Mouse (Mus musculus): Measurements from ENCODE around the gene Leap2. TPM values are rescaled to one million over a fixed set of nuclear protein-coding genes. Genes with fewer than 3 reads are reported as not detected.
"Not testable (repeated sequence)": the region's sequence is repeated elsewhere in the genome, so short reads cannot be mapped to it uniquely, and the experiment has no call there.

Gene Leap2
- total RNA-seq, 2 experiments from 2014 or later: not detected

GRCm38 (mm10) chr11:53430670-53431346 is 7.8 kb upstream of the Leap2 start, which contains the start of the genes Uqcrq and Gdf9:
Uqcrq (minus strand) TSS chr11:53430831.
Gdf9 (plus strand) TSS chr11:53431023.
- Histone ChIP-seq H3K4me3 (peak within 1 kb of the TSS; percentile 96), H3K27ac (peak within 1 kb of the TSS; percentile 94)
- peak; percentile 96 to 99 for DNase-seq (ENCODE audit: low spot score in 2 of 2)
- TF ChIP-seq CTCF (conservative IDR thresholded peaks at IDR 0.05): no peak

- no peak for TF ChIP-seq CTCF (conservative IDR thresholded peaks at IDR 0.05)
- Histone ChIP-seq H3K4me3 (peak overlapping the region; percentile 96), H3K27ac (peak overlapping the region; percentile 94)
- DNase-seq (ENCODE audit: low spot score in 2 of 2): no peak
These were observed 7.3 kb upstream of the Leap2 start for GRCm38 (mm10) chr11:53430300-53430669.

GRCm38 (mm10) chr11:53429182-53429581 is 6.2 kb upstream of the Leap2 start:
- H3K27ac ChIP-seq: 0 out of 2 replicates have a peak overlapping the region, but pooled peaks have one; percentile 94
- H3K4me3 ChIP-seq: peak overlapping the region; percentile 96; the same call in 1 of the 2 replicates
- no peak for DNase-seq (ENCODE audit: low spot score in 2 of 2)
- TF ChIP-seq CTCF (conservative IDR thresholded peaks at IDR 0.05): no peak

- Histone ChIP-seq H3K4me3 (no peak overlapping the region), H3K27ac (no peak overlapping the region)
- DNase-seq (ENCODE audit: low spot score in 2 of 2): no peak
- no peak for TF ChIP-seq CTCF (conservative IDR thresholded peaks at IDR 0.05)
These were observed 5.7 kb upstream of the Leap2 start for GRCm38 (mm10) chr11:53428716-53429057.

GRCm38 (mm10) chr11:53427993-53428715 is 5.2 kb upstream of the Leap2 start:
- DNase-seq (ENCODE audit: low spot score in 2 of 2): no peak
- Histone ChIP-seq H3K27ac (no peak overlapping the region), H3K4me3 (no peak overlapping the region)
- TF ChIP-seq CTCF (conservative IDR thresholded peaks at IDR 0.05): no peak

GRCm38 (mm10) chr11:53426914-53427313 is 3.9 kb upstream of the Leap2 start:
- DNase-seq (ENCODE audit: low spot score in 2 of 2); H3K27ac ChIP-seq; H3K4me3 ChIP-seq: not testable (repeated sequence)

- no peak for TF ChIP-seq CTCF (conservative IDR thresholded peaks at IDR 0.05)
- Histone ChIP-seq H3K4me3 (no peak overlapping the region), H3K27ac (peak overlapping the region; percentile 81)
- no peak for DNase-seq (ENCODE audit: low spot score in 2 of 2)
These were observed 2.8 kb upstream of the Leap2 start for GRCm38 (mm10) chr11:53425711-53426255.

- H3K27ac ChIP-seq: peak overlapping the region; percentile 81
- TF ChIP-seq CTCF (conservative IDR thresholded peaks at IDR 0.05): no peak
- no peak overlapping the region for H3K4me3 ChIP-seq
- DNase-seq (ENCODE audit: low spot score in 2 of 2): no peak
These were observed 2.3 kb upstream of the Leap2 start for GRCm38 (mm10) chr11:53425251-53425650.

GRCm38 (mm10) chr11:53424826-53425225 is 1.9 kb upstream of the Leap2 start:
- Histone ChIP-seq H3K4me3 (no peak overlapping the region), H3K27ac (peak overlapping the region; percentile 81)
- no peak for TF ChIP-seq CTCF (conservative IDR thresholded peaks at IDR 0.05)
- DNase-seq (ENCODE audit: low spot score in 2 of 2): no peak

GRCm38 (mm10) chr11:53418048-53418447 is 4.9 kb downstream of the Leap2 start:
- DNase-seq (ENCODE audit: low spot score in 2 of 2): no peak
- TF ChIP-seq CTCF (conservative IDR thresholded peaks at IDR 0.05): no peak
- Histone ChIP-seq H3K4me3 (no peak overlapping the region), H3K27ac (no peak overlapping the region)

- H3K27ac ChIP-seq: no peak overlapping the region
- TF ChIP-seq CTCF (conservative IDR thresholded peaks at IDR 0.05): no peak
These were observed 9.1 kb downstream of the Leap2 start for GRCm38 (mm10) chr11:53413871-53414270.

GRCm38 (mm10) chr11:53411738-53412137 is 11.2 kb downstream of the Leap2 start:
- TF ChIP-seq CTCF (conservative IDR thresholded peaks at IDR 0.05): peak; percentile 83
- no peak overlapping the region for H3K4me3 ChIP-seq
- H3K27ac ChIP-seq: no peak overlapping the region
- DNase-seq (ENCODE audit: low spot score in 2 of 2): no peak

More at GRCm38 (mm10) chr11:53413871-53414270, 9.1 kb downstream of the Leap2 start:
- no peak for DNase-seq (ENCODE audit: low spot score in 2 of 2)
- H3K4me3 ChIP-seq: no peak overlapping the region

GRCm38 (mm10) chr11:53403638-53404037 is 19.3 kb downstream of the Leap2 start:
- H3K4me3 ChIP-seq: no peak overlapping the region
- no peak for TF ChIP-seq CTCF (conservative IDR thresholded peaks at IDR 0.05)
- no peak overlapping the region for H3K27ac ChIP-seq
- DNase-seq (ENCODE audit: low spot score in 2 of 2): no peak
